Mouse (Mus musculus): ENCODE data around the gene Gm16181. TPM values are rescaled to one million over a fixed set of nuclear protein-coding genes. Genes with fewer than 3 reads are reported as not detected.

The Gm16181 gene
- total and polyA plus RNA-seq, 2 experiments from 2014 or later, result not detected

DNA sequence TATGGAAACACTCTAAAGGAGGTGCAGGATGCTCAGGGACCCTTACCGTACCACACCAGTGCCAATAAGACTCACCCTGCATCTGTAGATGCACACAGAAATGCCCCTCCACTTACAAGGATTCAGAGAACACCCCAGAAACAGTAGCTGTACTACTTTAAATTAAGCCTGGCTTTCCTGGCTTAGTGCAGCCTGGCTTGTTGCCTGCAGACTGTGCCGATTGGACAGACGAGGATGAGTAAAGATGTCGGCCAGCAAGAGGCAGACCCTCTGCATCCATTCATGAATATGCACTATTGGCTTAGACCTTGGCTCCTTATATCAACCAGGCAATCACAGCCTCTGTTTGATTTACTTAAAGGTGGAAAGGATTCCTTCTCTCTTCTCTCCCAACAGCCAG is 39.0 kb downstream of the Gm16181 start:
- Histone ChIP-seq H3K27ac (ENCODE audit: low read depth, low read length) (no peak overlapping the region), H3K27me3 (ENCODE audit: insufficient read depth, low read length) (no peaks in the 10 kb centered on the region), H3K9ac (no peak overlapping the region), H3K9me3 (ENCODE audit: low read length) (no peaks in the 10 kb centered on the region), H3K4me1 (ENCODE audit: insufficient read depth) (no peaks in the 10 kb centered on the region), H3K36me3 (ENCODE audit: insufficient read depth) (no peaks in the 10 kb centered on the region), H3K4me2 (ENCODE audit: low read depth) (no peak overlapping the region), H3K4me3 (ENCODE audit: low read depth, low read length) (no peak overlapping the region)
- no peak for ATAC-seq
- DNase-seq, result no peak
- 60% methylated on average over 4 of the region's 4 CpGs for WGBS
- no peak for TF ChIP-seq CTCF (IDR thresholded peaks at IDR 0.05; ENCODE audit: low read depth)

DNA sequence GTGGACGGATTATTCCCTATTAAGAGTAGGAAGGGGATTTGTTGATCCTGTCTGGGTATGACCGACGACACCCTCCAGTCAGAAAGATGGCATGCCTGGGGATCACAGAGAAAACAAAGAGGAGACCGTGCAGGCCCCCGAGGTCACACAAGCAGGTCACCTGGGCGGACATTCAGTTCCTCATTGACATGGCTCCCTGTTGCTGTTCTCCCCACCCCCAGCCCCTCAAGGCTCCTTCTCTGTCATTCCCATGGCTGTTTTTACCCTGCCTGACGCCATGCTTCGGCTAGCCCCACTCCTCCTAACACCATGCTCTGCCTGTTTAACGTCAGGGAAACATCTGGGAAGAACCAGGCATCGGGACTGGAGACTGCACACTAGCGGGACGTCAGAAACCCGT is 41.0 kb downstream of the Gm16181 start:
- H3K9me3 ChIP-seq (ENCODE audit: low read length), result no peaks in the 10 kb centered on the region
- no peak overlapping the region for H3K4me3 ChIP-seq (ENCODE audit: low read depth, low read length)
- no peak for TF ChIP-seq CTCF (IDR thresholded peaks at IDR 0.05; ENCODE audit: low read depth)
- no peaks in the 10 kb centered on the region for H3K27me3 ChIP-seq (ENCODE audit: insufficient read depth, low read length)
- no peaks in the 10 kb centered on the region for H3K4me1 ChIP-seq (ENCODE audit: insufficient read depth)
- H3K27ac ChIP-seq (ENCODE audit: low read depth, low read length), result no peak overlapping the region
- no peak overlapping the region for H3K9ac ChIP-seq
- ATAC-seq (no peak), DNase-seq (no peak)
- no peaks in the 10 kb centered on the region for H3K36me3 ChIP-seq (ENCODE audit: insufficient read depth)
- no peak overlapping the region for H3K4me2 ChIP-seq (ENCODE audit: low read depth)
- WGBS, result 77% methylated on average over 13 of the region's 13 CpGs

DNA sequence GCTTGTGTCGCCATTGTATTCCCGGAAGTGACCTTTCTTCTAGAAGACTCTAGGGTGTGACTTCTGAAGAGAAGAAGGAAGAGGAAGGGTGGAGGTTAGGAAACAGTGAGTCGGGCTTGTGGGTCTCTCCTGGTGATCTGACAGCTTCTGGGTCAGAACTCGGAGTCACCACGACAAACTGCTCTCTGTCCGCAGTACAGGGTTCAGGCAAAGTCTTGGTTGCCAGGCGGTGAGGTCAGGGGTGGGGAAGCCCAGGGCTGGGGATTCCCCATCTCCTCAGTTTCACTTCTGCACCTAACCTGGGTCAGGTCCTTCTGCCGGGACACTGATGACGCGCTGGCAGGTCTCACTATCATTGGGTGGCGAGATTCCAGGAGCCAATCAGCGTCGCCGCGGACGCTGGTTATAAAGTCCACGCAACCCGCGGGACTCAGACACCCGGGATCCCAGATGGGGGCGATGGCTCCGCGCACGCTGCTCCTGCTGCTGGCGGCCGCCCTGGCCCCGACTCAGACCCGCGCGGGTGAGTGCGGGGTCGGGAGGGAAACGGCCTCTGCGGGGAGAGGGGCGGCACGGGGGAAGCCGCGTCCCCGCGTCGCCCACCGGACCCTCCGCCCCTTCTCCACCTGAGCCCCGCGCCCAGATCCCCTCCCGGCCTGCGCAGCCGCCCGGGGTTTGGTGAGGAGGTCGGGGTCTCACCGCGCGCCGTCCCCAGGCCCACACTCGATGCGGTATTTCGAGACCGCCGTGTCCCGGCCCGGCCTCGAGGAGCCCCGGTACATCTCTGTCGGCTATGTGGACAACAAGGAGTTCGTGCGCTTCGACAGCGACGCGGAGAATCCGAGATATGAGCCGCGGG is 42.3 kb downstream of the Gm16181 start, which contains the start of gene H2-D1:
TSS of gene H2-D1 (plus strand) at position 67 of the 859 bp plus-strand sequence.
- H3K4me2 ChIP-seq (ENCODE audit: low read depth), result peak within 1 kb of the TSS; percentile 92
- H3K9me3 ChIP-seq (ENCODE audit: low read length), result no peaks in the 10 kb centered on the region
- H3K4me1 ChIP-seq (ENCODE audit: insufficient read depth), result no peaks in the 10 kb centered on the region
- H3K27ac ChIP-seq (ENCODE audit: low read depth, low read length), result no peak within 1 kb of the TSS
- H3K36me3 ChIP-seq (ENCODE audit: insufficient read depth), result no peaks in the 10 kb centered on the region
- peak within 1 kb of the TSS; percentile 65 for H3K4me3 ChIP-seq (ENCODE audit: low read depth, low read length)
- no peak for TF ChIP-seq CTCF (IDR thresholded peaks at IDR 0.05; ENCODE audit: low read depth)
- DNase-seq, result peak; percentile 93
- H3K9ac ChIP-seq, result peak within 1 kb of the TSS; percentile 68
- WGBS, result 2% methylated on average over 71 of the region's 73 CpGs
- H3K27me3 ChIP-seq (ENCODE audit: insufficient read depth, low read length), result no peaks in the 10 kb centered on the region
- peak; percentile 95 for ATAC-seq

DNA sequence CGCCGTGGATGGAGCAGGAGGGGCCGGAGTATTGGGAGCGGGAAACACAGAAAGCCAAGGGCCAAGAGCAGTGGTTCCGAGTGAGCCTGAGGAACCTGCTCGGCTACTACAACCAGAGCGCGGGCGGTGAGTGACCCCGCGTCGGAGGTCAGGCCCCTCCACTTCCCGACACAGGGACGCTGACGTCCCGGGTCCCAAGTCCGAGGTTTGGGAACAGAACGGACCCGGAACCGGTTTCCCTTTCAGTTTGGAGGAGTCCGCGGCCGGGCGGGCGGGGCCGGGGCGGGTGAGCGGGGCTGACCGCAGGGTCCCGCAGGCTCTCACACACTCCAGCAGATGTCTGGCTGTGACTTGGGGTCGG is 42.9 kb downstream of the Gm16181 start:
- no peak; the same call in 1 of the 2 replicates for ATAC-seq
- Histone ChIP-seq H3K9ac (peak overlapping the region; percentile 68), H3K27ac (ENCODE audit: low read depth, low read length) (no peak overlapping the region), H3K4me3 (ENCODE audit: low read depth, low read length) (peak overlapping the region; percentile 65), H3K4me2 (ENCODE audit: low read depth) (peak overlapping the region; percentile 92), H3K9me3 (ENCODE audit: low read length) (no peaks in the 10 kb centered on the region), H3K4me1 (ENCODE audit: insufficient read depth) (no peaks in the 10 kb centered on the region), H3K27me3 (ENCODE audit: insufficient read depth, low read length) (no peaks in the 10 kb centered on the region), H3K36me3 (ENCODE audit: insufficient read depth) (no peaks in the 10 kb centered on the region)
- WGBS, result 5% methylated on average over 29 of the region's 31 CpGs
- no peak for TF ChIP-seq CTCF (IDR thresholded peaks at IDR 0.05; ENCODE audit: low read depth)
- no peak for DNase-seq

DNA sequence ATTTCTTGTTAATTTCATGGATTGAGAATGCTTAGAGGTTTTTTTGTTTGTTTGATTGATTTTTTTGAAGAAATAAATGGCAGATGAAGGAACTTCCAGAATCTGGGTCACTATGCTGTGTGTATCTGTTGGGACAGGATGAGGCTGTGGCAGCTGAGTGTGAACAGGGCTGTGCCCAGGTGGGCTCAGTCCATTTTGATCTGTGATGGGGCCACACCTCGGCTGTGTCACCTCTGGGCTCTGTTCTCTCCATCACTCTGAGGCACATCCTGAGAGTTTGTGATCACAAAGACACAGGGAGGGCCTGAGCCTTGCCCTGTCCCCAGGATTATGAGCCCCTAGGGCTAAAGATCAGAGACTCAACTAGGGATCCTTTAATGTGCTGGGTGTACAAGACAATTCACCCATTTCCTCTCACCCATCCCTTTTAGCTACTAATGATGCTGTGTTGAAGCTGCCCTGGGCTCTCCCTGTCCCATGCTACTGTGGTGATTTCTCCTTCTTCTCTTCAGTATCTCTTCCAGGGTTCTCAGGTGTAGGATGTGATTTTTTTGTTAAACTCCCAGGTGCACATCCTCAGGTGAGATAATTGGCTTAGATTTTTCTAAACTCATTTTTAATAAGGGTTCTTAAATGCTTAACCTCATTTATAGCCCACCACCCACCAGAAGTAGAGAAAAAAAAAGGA is 46.9 kb downstream of the Gm16181 start:
- 77% methylated on average over 1 of the region's 1 CpGs for WGBS
- Histone ChIP-seq H3K4me1 (ENCODE audit: insufficient read depth) (no peaks in the 10 kb centered on the region), H3K9ac (no peak overlapping the region), H3K4me3 (ENCODE audit: low read depth, low read length) (no peak overlapping the region), H3K27me3 (ENCODE audit: insufficient read depth, low read length) (no peaks in the 10 kb centered on the region), H3K27ac (ENCODE audit: low read depth, low read length) (no peak overlapping the region), H3K36me3 (ENCODE audit: insufficient read depth) (no peaks in the 10 kb centered on the region), H3K9me3 (ENCODE audit: low read length) (no peaks in the 10 kb centered on the region), H3K4me2 (ENCODE audit: low read depth) (no peak overlapping the region)
- TF ChIP-seq CTCF (IDR thresholded peaks at IDR 0.05; ENCODE audit: low read depth), result no peak
- DNase-seq, result no peak
- no peak for ATAC-seq

DNA sequence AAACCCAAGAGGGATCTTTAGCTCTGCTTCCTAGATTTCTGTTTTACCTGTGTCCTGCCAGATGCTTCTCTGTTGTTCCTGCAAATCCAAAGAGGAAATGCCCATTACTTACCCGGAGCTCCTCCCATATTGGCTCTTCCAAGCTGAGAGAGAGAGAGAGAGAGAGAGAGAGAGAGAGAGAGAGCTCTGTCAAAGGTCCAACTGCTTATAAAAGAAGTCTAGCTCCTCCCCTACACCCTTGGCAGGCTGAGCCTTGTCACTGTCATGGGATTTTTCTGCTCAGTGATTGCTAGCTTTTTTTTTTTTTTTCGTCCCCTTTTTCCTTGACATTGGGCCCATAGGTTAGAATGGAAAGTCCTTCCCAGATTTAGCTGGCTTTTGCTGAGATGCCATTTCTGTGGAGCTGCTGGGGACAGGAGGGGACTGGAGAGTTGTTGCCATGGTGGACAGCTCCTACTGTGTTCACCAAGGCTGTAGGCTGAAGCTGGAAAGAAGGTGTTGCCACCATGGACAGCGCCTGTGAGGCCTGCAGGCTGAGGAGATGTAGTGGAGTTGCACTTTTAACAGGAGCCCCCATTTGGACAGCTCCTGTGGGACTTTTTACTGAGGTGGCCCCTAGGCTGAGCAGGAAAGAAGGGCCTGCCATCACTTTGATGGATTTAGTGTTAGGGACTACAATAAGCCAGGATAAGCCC is 49.2 kb downstream of the Gm16181 start:
- Histone ChIP-seq H3K4me2 (ENCODE audit: low read depth) (no peak overlapping the region), H3K4me3 (ENCODE audit: low read depth, low read length) (no peak overlapping the region), H3K9ac (no peak overlapping the region), H3K4me1 (ENCODE audit: insufficient read depth) (no peaks in the 10 kb centered on the region), H3K36me3 (ENCODE audit: insufficient read depth) (no peaks in the 10 kb centered on the region), H3K9me3 (ENCODE audit: low read length) (no peaks in the 10 kb centered on the region), H3K27me3 (ENCODE audit: insufficient read depth, low read length) (no peaks in the 10 kb centered on the region), H3K27ac (ENCODE audit: low read depth, low read length) (no peak overlapping the region)
- WGBS, result 18% methylated on average over 3 of the region's 3 CpGs
- no peak for TF ChIP-seq CTCF (IDR thresholded peaks at IDR 0.05; ENCODE audit: low read depth)
- DNase-seq, result no peak
- ATAC-seq, result peak; percentile 12; the same call in 1 of the 2 replicates

Data from forebrain, postnatal 0 days (tissue).